Mouse (Mus musculus) CH12.LX (cell line): ENCODE measurements around the gene Rybp. TPM values are rescaled to one million over a fixed set of nuclear protein-coding genes. Genes with fewer than 3 reads are reported as not detected.

Experiments
- DNase-seq: peaks from one replicate; pipeline ENCODE4 v3.0.0-alpha.2; 2013; ENCODE audit errors: extremely low read depth
- H3K27ac ChIP-seq: 2 replicates; pipeline ENCODE4 v1.5.1; 2012; ENCODE audit warnings: low read depth, mild to moderate bottlenecking, control low read depth, moderate library complexity; ENCODE audit not compliant: insufficient read depth
- H3K27me3 ChIP-seq: replicated peaks from 2 replicates; pipeline ENCODE3; 2012; ENCODE audit warnings: inconsistent platforms
- H3K36me3 ChIP-seq, 2 experiments: replicated peaks in 1 of 2; 2 replicates each; pipeline versions ENCODE3 to v1.6.1; 2012; ENCODE audit warnings: inconsistent platforms in 1 of 2, low read length in 1 of 2, mild to moderate bottlenecking in 1 of 2, mixed read lengths in 1 of 2, moderate library complexity in 1 of 2; ENCODE audit not compliant: control insufficient read depth in 1 of 2, insufficient read depth in 1 of 2
- H3K4me1 ChIP-seq, 2 experiments: 2 replicates each; pipeline ENCODE4 v1.6.1; 2012; ENCODE audit warnings: inconsistent platforms in 1 of 2, moderate library complexity in 1 of 2; ENCODE audit not compliant: insufficient read depth in 2 of 2, control insufficient read depth in 1 of 2
- H3K4me2 ChIP-seq: 2 replicates; pipeline ENCODE4 v1.6.1; 2012; ENCODE audit warnings: low read depth, mild to moderate bottlenecking, control low read depth; ENCODE audit not compliant: poor library complexity, insufficient read depth, severe bottlenecking
- H3K4me3 ChIP-seq, 3 experiments: fragments of 150-350 bp in 1 of 3; sonication (generic) in 1 of 3; replicated peaks in 1 of 3; 2 replicates each; pipeline versions ENCODE3 to v1.5.1; 2011 to 2012; ENCODE audit warnings: low read depth in 2 of 3, low read length in 2 of 3, mild to moderate bottlenecking in 2 of 3, moderate library complexity in 2 of 3, control low read depth in 1 of 3, improper control_type of control experiment in 1 of 3, inconsistent platforms in 1 of 3, mixed read lengths in 1 of 3; ENCODE audit not compliant: poor library complexity in 1 of 3
- H3K79me2 ChIP-seq: replicated peaks from 2 replicates; pipeline ENCODE4 v1.6.1; 2012; ENCODE audit warnings: mild to moderate bottlenecking, moderate library complexity; ENCODE audit not compliant: control insufficient read depth, poor library complexity, insufficient read depth, severe bottlenecking; ENCODE audit errors: extremely low read depth
- H3K9ac ChIP-seq: 2 replicates; pipeline ENCODE4 v1.6.1; 2012; ENCODE audit warnings: low read depth, mild to moderate bottlenecking, control low read depth, moderate library complexity; ENCODE audit not compliant: insufficient read depth
- H3K9me3 ChIP-seq: replicated peaks from 2 replicates; pipeline ENCODE3; 2012; ENCODE audit warnings: low read length, inconsistent platforms, mixed read lengths
- BHLHE40 ChIP-seq: IDR thresholded peaks from 2 replicates; pipeline ENCODE4 v1.6.1; 2011; ENCODE audit warnings: mild to moderate bottlenecking, low read depth, low read length, improper control_type of control experiment
- CTCF ChIP-seq, 2 experiments: IDR thresholded peaks in 1 of 2; conservative IDR thresholded peaks in 1 of 2; 2 replicates each; pipeline ENCODE4 v1.5.1; 2011 to 2012; ENCODE audit warnings: low read depth in 2 of 2, low read length in 2 of 2, improper control_type of control experiment in 1 of 2, inconsistent platforms in 1 of 2, mild to moderate bottlenecking in 1 of 2, moderate library complexity in 1 of 2
- GABPA ChIP-seq: IDR thresholded peaks from 2 replicates; pipeline ENCODE4 v1.6.1; 2012; ENCODE audit warnings: low read depth, low read length, improper control_type of control experiment, inconsistent platforms; ENCODE audit not compliant: insufficient replicate concordance
- HCFC1 ChIP-seq: IDR thresholded peaks from 2 replicates; pipeline ENCODE4 v1.6.1; 2012; ENCODE audit warnings: low read depth, mild to moderate bottlenecking, inconsistent platforms, low read length, improper control_type of control experiment
- IRF4 ChIP-seq: IDR thresholded peaks from 2 replicates; pipeline ENCODE4 v1.6.1; 2014; ENCODE audit warnings: low read depth, mild to moderate bottlenecking, inconsistent platforms, low read length, improper control_type of control experiment
- JUND ChIP-seq: conservative IDR thresholded peaks from 2 replicates; pipeline ENCODE4 v1.6.1; 2011; ENCODE audit warnings: low read depth, low read length, improper control_type of control experiment
- MAFK ChIP-seq: IDR thresholded peaks from 2 replicates; pipeline ENCODE4 v1.6.1; 2011; ENCODE audit warnings: low read length, improper control_type of control experiment; ENCODE audit not compliant: insufficient replicate concordance
- MAZ ChIP-seq: IDR thresholded peaks from 2 replicates; pipeline ENCODE4 v1.6.1; 2012; ENCODE audit warnings: low read depth, mild to moderate bottlenecking, inconsistent platforms, low read length, improper control_type of control experiment, moderate library complexity
- MYC ChIP-seq: IDR thresholded peaks from 2 replicates; pipeline ENCODE4 v1.6.1; 2011; ENCODE audit warnings: low read depth, mild to moderate bottlenecking, improper control_type of control experiment, low read length
- PAX5 ChIP-seq: IDR thresholded peaks from 2 replicates; pipeline ENCODE4 v1.6.1; 2012; ENCODE audit warnings: low read length, inconsistent platforms, mixed read lengths
- POLR2AphosphoS2 ChIP-seq: IDR thresholded peaks from 2 replicates; pipeline ENCODE4 v1.6.1; 2011; ENCODE audit warnings: low read depth, low read length, improper control_type of control experiment
- RAD21 ChIP-seq: IDR thresholded peaks from 2 replicates; pipeline ENCODE4 v1.6.1; 2011; ENCODE audit warnings: low read depth, mild to moderate bottlenecking, low read length, improper control_type of control experiment, moderate library complexity
- RCOR1 ChIP-seq: conservative IDR thresholded peaks from 2 replicates; pipeline ENCODE4 v1.6.1; 2012; ENCODE audit warnings: low read depth, mild to moderate bottlenecking, inconsistent platforms, low read length, improper control_type of control experiment
- ZC3H11A ChIP-seq: IDR thresholded peaks from 2 replicates; pipeline ENCODE4 v1.6.1; 2012; ENCODE audit warnings: low read depth, mild to moderate bottlenecking, inconsistent platforms, low read length, improper control_type of control experiment
- ZNF384 ChIP-seq: IDR thresholded peaks from 2 replicates; pipeline ENCODE4 v1.6.1; 2012; ENCODE audit warnings: low read depth, low read length, improper control_type of control experiment, inconsistent platforms
- dilution Hi-C: fragments of 300-500 bp; cut with MboI; formaldehyde crosslinking; loops from 2 replicates; pipeline ENCODE4 v1.14.3; 2020; ENCODE audit warnings: low sequenced_read_pairs; ENCODE audit not compliant: extremely low pct_unique_long_range_greater_than_20kb, extremely low pct_ligation_motif_present
- in situ Hi-C: fragments of 300-500 bp; cut with MboI; formaldehyde crosslinking; loops from 3 replicates; pipeline ENCODE4 v1.14.3; 2019; ENCODE audit warnings: low sequenced_read_pairs, low pct_ligation_motif_present, low pct_unique_long_range_greater_than_20kb, mixed read lengths
- polyA plus RNA-seq: library from polyadenylated mRNA; unstranded; fragments of >175 nt; gene quantifications from 2 replicates; pipeline ENCODE4 v1.2.1, GENCODE M21; 2012; ENCODE audit warnings: low read depth; ENCODE audit not compliant: insufficient read length
- total RNA-seq, 2 experiments: library from RNA; depleted of rRNA; stranded (reverse); fragments of 300-350 nt in 1 of 2; fragments of >200 nt in 1 of 2; gene quantifications; 2 replicates each; pipeline ENCODE4 v1.2.3; 2012 to 2014

Rybp gene
- total and polyA plus RNA-seq, 3 experiments, result 9.1 to 27.4 (median 23.6) TPM

DNA sequence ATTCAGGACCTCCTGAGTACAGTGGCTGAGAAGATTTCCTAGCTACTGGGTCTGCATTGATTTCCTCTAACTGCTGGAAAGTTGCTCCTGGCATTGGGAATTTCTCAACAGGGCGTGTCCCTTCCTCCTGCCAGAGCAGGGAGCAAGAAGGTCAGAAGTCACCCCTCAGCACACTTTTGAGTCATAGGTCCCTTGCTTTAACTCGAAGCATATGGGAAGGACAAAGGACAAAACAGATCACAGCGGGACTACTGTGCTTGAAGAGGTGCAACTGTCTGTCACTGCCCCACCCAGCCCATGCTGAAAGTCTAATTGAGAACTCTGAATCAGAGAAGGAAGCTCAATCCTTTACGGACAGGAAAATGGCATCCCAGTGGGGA is 106.4 kb downstream of the Rybp start:
- H3K79me2 ChIP-seq, result no peaks in the 10 kb centered on the region
- no peaks in the 10 kb centered on the region for H3K9me3 ChIP-seq
- H3K9ac ChIP-seq, result no peak overlapping the region
- dilution Hi-C loops, result no loop called here
- peaks cover 0 to 8% of the 10 kb centered on the region in 2 experiments; a peak in 2 of 4 replicates for H3K4me1 ChIP-seq
- H3K4me3 ChIP-seq, result no peak overlapping the region
- no peak overlapping the region for H3K4me2 ChIP-seq
- H3K27me3 ChIP-seq, result no peaks in the 10 kb centered on the region
- no peak for DNase-seq
- H3K36me3 ChIP-seq, result no peaks in the 10 kb centered on the region
- no peak for TF ChIP-seq POLR2AphosphoS2
- TF ChIP-seq ZNF384, result no peak
- no peak for TF ChIP-seq MAFK
- TF ChIP-seq IRF4, result no peak
- TF ChIP-seq MYC, result no peak
- TF ChIP-seq MAZ, result no peak
- in situ Hi-C loops, result no loop called here
- no peak overlapping the region for H3K27ac ChIP-seq

DNA sequence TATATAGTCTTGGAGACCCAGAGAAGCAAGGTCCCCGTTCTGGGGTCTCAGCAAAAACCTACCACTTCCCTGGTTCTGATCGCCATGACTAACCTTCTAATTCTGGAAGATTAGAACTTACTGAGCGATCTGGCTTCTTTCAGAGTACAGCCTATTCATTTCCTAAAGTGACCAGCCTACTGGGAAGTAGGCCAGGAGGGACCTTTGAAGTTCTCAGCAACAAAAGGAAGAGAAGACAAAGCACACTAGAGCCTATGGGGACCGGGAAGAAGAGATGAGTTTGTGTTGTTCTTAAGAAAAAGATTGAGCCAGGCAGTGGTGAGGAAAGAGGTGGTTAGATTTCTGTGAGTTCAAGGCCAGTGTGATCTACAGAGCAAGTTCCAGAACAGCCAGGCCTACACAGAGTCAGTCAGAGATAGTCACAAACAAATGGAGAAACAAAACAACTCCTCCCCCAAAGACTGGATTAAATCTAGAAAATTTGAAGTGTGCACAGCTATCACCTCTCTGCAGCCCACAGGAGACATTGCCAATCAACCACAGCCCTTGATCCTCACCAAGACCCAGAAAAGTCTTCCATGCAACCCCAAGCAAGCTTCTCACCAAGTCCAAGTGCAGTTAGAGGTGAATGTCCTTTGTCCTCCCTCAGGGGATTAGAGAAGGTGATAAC is 106.9 kb downstream of the Rybp start:
- H3K4me2 ChIP-seq, result no peak overlapping the region
- in situ Hi-C loops (no loop called here), dilution Hi-C loops (no loop called here)
- no peak overlapping the region for H3K9ac ChIP-seq
- peaks cover 0 to 8% of the 10 kb centered on the region in 2 experiments; a peak in 2 of 4 replicates for H3K4me1 ChIP-seq
- H3K27ac ChIP-seq, result no peak overlapping the region
- no peak for TF ChIP-seq IRF4
- TF ChIP-seq JUND, result no peak
- no peak for TF ChIP-seq GABPA
- TF ChIP-seq ZC3H11A, result no peak
- TF ChIP-seq POLR2AphosphoS2, result no peak
- TF ChIP-seq CTCF (conservative IDR thresholded peaks at IDR 0.05 in 1 of 2, IDR thresholded peaks at IDR 0.05 in 1 of 2; ENCODE audit: low read depth in 2 of 2, low read length in 2 of 2), result no peak
- no peak for TF ChIP-seq PAX5
- TF ChIP-seq BHLHE40, result no peak
- TF ChIP-seq RCOR1, result no peak
- TF ChIP-seq HCFC1, result no peak
- TF ChIP-seq RAD21, result no peak
- H3K27me3 ChIP-seq, result no peaks in the 10 kb centered on the region
- no peaks in the 10 kb centered on the region for H3K79me2 ChIP-seq
- no peak for DNase-seq
- no peaks in the 10 kb centered on the region for H3K9me3 ChIP-seq
- no peak overlapping the region for H3K4me3 ChIP-seq
- no peaks in the 10 kb centered on the region for H3K36me3 ChIP-seq
